ENCODE assay signal across 18 mouse cellular contexts in the genomic region with DNA sequence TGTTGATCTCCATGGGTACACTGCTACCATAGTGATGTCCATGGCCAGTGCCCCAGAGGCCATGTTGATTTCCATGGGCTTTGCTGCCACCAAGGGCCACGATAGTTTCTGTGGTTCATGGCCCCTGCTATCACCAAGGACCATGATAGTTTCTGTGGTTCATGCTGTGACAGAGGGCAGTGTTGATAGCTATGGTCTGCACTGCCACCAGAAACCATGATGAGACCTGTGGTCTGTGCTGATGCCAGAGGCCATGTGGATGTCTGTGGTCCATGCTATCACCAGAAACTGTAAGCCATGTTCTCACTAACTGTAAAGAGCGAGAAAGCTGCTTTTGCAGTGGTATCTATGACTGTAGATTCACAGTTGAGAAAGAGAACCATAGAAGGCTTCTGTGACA. TPM values are rescaled to one million over a fixed set of nuclear protein-coding genes. Genes with fewer than 3 reads are reported as not detected.
DNase-seq lines count a peak whose midpoint lies in the region; ATAC-seq and TF ChIP-seq lines count a peak whose summit lies in the region.
"Had no signal": no experiment of that assay in that cellular context is flagged by ENCODE, and none has a peak within 500 bp of the region (broad histone marks: within the 10 kb centered on the region; RNA-seq: fewer than 3 reads in every experiment).

No protein-coding gene starts in this region.

- intact Hi-C loops in heart, postnatal 10 days (cut with DNase I) = no loop called here

- no peaks in the 10 kb centered on the region for H3K27me3 ChIP-seq in heart, embryonic 10.5 days (ENCODE audit: insufficient read depth, poor library complexity, severe bottlenecking)
- no peaks in the 10 kb centered on the region for H3K27me3 ChIP-seq in MEL (ENCODE audit: control insufficient read depth in 1 of 2, insufficient read depth in 2 of 2, low read length in 2 of 2)
- no peaks in the 10 kb centered on the region for H3K27me3 ChIP-seq in liver, embryonic 14.5 days (ENCODE audit: control insufficient read depth, insufficient read depth, low read length)
- H3K27me3 ChIP-seq: embryonic facial prominence, embryonic 12.5 days; forebrain, embryonic 15.5 days; heart, embryonic 13.5 days; hindbrain, embryonic 13.5 days; intestine, embryonic 15.5 days had no signal

- TF ChIP-seq RAD21 in MEL (IDR thresholded peaks at IDR 0.05; ENCODE audit: low read depth, low read length) = no peak

- peak; percentile 28 to 82; a peak in 3 of 4 replicates for TF ChIP-seq EP300 in MEL (IDR thresholded peaks at IDR 0.05; ENCODE audit: low read depth in 1 of 2, low read length in 2 of 2)
- no peak for TF ChIP-seq EP300 in liver, embryonic 14.5 days (IDR thresholded peaks at IDR 0.05; ENCODE audit: low read depth)

- H3K9ac ChIP-seq in MEL (ENCODE audit: control insufficient read depth, low read depth, low read length, poor library complexity, severe bottlenecking) = peak overlapping the region; percentile 26
- H3K9ac ChIP-seq in liver, embryonic 14.5 days (replicated peaks) = no peak overlapping the region
- H3K9ac ChIP-seq: embryonic facial prominence, embryonic 12.5 days; forebrain, embryonic 15.5 days; heart, embryonic 13.5 days; hindbrain, embryonic 13.5 days; intestine, embryonic 15.5 days had no signal

- H3K4me3 ChIP-seq in heart, embryonic 10.5 days = no peak overlapping the region
- no peak overlapping the region for H3K4me3 ChIP-seq in MEL (ENCODE audit: control insufficient read depth in 1 of 2, insufficient read depth in 1 of 2, low read depth in 2 of 2, low read length in 2 of 2)
- H3K4me3 ChIP-seq in liver, embryonic 14.5 days (ENCODE audit: insufficient read depth in 1 of 2, low read depth in 2 of 2, low read length in 2 of 2) = no peak overlapping the region
- H3K4me3 ChIP-seq: embryonic facial prominence, embryonic 12.5 days; forebrain, embryonic 15.5 days; heart, embryonic 13.5 days; hindbrain, embryonic 13.5 days; intestine, embryonic 15.5 days had no signal

- H3K4me2 ChIP-seq in liver, embryonic 14.5 days (ENCODE audit: low read depth) = no peak overlapping the region
- H3K4me2 ChIP-seq: embryonic facial prominence, embryonic 12.5 days; forebrain, embryonic 15.5 days; heart, embryonic 13.5 days; hindbrain, embryonic 13.5 days; intestine, embryonic 15.5 days had no signal

- H3K36me3 ChIP-seq in heart, embryonic 10.5 days = peaks cover 5% of the 10 kb centered on the region
- H3K36me3 ChIP-seq in MEL (ENCODE audit: control insufficient read depth in 1 of 2, insufficient read depth in 2 of 2, low read length in 2 of 2) = peaks cover 0 to 27% of the 10 kb centered on the region in 2 experiments; a peak in 2 of 4 replicates
- H3K36me3 ChIP-seq in liver, embryonic 14.5 days (replicated peaks; ENCODE audit: control insufficient read depth, insufficient read depth, low read depth) = no peaks in the 10 kb centered on the region
- H3K36me3 ChIP-seq: embryonic facial prominence, embryonic 12.5 days; forebrain, embryonic 15.5 days; intestine, embryonic 15.5 days had no signal

- peak; percentile 57; the same call in 1 of the 2 replicates for ATAC-seq in liver, embryonic 14.5 days (ENCODE audit: insufficient read depth)
- ATAC-seq: forebrain, embryonic 15.5 days; intestine, embryonic 15.5 days had no signal

- DNase-seq in heart, embryonic 10.5 days (ENCODE audit: low spot score) = no peak
- DNase-seq in heart, postnatal 10 days = no peak
- peak; percentile 57 for DNase-seq in MEL (ENCODE audit: low read depth, low spot score)
- peak in 1 of 3 experiments; percentile 3 for DNase-seq in liver, embryonic 14.5 days (ENCODE audit: low read depth in 3 of 3, low spot score in 3 of 3)
- DNase-seq in thymus, postnatal 25 days = no peak
- DNase-seq in cerebellum, adult 9-11 months = no peak
- no peak for DNase-seq in gastrocnemius, adult 8-10 months (ENCODE audit: low spot score in 2 of 2)
- DNase-seq: adrenal gland, adult 2 months; adrenal gland, postnatal 25 days; cerebellum, adult 2 months; cerebellum, postnatal 14 days; gastrocnemius, postnatal 10 days; heart, postnatal 4 days had no signal

- peaks cover 65% of the 10 kb centered on the region for H3K4me1 ChIP-seq in heart, embryonic 10.5 days
- peaks cover 17 to 31% of the 10 kb centered on the region in 2 experiments for H3K4me1 ChIP-seq in MEL (ENCODE audit: control insufficient read depth in 1 of 2, insufficient read depth in 2 of 2, low read length in 2 of 2)
- peaks cover 2 to 4% of the 10 kb centered on the region in 2 experiments; a peak in 3 of 4 replicates for H3K4me1 ChIP-seq in liver, embryonic 14.5 days (replicated peaks; ENCODE audit: control insufficient read depth in 2 of 2, insufficient read depth in 2 of 2, low read length in 1 of 2)
- H3K4me1 ChIP-seq: forebrain, embryonic 15.5 days had no signal

- TF ChIP-seq CTCF in MEL (IDR thresholded peaks at IDR 0.05 in 2 of 3, conservative IDR thresholded peaks at IDR 0.05 in 1 of 3; ENCODE audit: control insufficient read depth in 1 of 3, insufficient read depth in 1 of 3, low read depth in 2 of 3, low read length in 3 of 3, poor library complexity in 1 of 3, severe bottlenecking in 1 of 3) = no peak
- no peak for TF ChIP-seq CTCF in liver, embryonic 14.5 days (IDR thresholded peaks at IDR 0.05; ENCODE audit: low read depth)

- WGBS in heart, embryonic 10.5 days = 80% methylated on average over 2 of the region's 2 CpGs
- WGBS in liver, embryonic 14.5 days (ENCODE audit: insufficient replicate concordance) = 23% methylated on average over 2 of the region's 2 CpGs

- H3K27ac ChIP-seq in heart, embryonic 10.5 days = peak overlapping the region; percentile 29; the same call in 1 of the 2 replicates
- peak overlapping the region; percentile 74 for H3K27ac ChIP-seq in MEL (ENCODE audit: control insufficient read depth, low read depth, low read length)
- H3K27ac ChIP-seq in liver, embryonic 14.5 days = no peak overlapping the region
- H3K27ac ChIP-seq: embryonic facial prominence, embryonic 12.5 days; forebrain, embryonic 15.5 days; hindbrain, embryonic 13.5 days; intestine, embryonic 15.5 days had no signal

- no peak for TF ChIP-seq POLR2A in MEL (IDR thresholded peaks at IDR 0.05; ENCODE audit: control insufficient read depth in 1 of 2, insufficient read depth in 1 of 2, low read depth in 1 of 2, low read length in 2 of 2, poor library complexity in 1 of 2)

- 0 out of 2 replicates have a peak, but pooled peaks cover 2% of the 10 kb centered on the region for H3K79me2 ChIP-seq in MEL (ENCODE audit: control insufficient read depth, insufficient read depth, low read length, poor library complexity)

- no peaks in the 10 kb centered on the region for H3K9me3 ChIP-seq in heart, embryonic 10.5 days
- H3K9me3 ChIP-seq in MEL (replicated peaks; ENCODE audit: insufficient read depth, low read length) = no peaks in the 10 kb centered on the region
- H3K9me3 ChIP-seq in liver, embryonic 14.5 days (ENCODE audit: control insufficient read depth, low read length) = no peaks in the 10 kb centered on the region
- H3K9me3 ChIP-seq: embryonic facial prominence, embryonic 12.5 days; forebrain, embryonic 15.5 days; heart, embryonic 13.5 days; hindbrain, embryonic 13.5 days; intestine, embryonic 15.5 days had no signal

TF ChIP-seq in MEL, 35 proteins besides CTCF, POLR2A, EP300 and RAD21 (continues in another document):
- TF ChIP-seq TCF12 (IDR thresholded peaks at IDR 0.05; ENCODE audit: low read depth, low read length) = peak; percentile 85
- TF ChIP-seq RCOR1 (IDR thresholded peaks at IDR 0.05; ENCODE audit: low read depth, low read length) = 0 out of 2 replicates have a peak, but pooled peaks have one; percentile 11
- TF ChIP-seq GATA1 (IDR thresholded peaks at IDR 0.05; ENCODE audit: low read depth, low read length) = peak; percentile 5; the same call in 1 of the 2 replicates
- TF ChIP-seq MAFK (IDR thresholded peaks at IDR 0.05; ENCODE audit: borderline replicate concordance, low read depth, low read length) = no peak
- TF ChIP-seq BHLHE40 (IDR thresholded peaks at IDR 0.05; ENCODE audit: borderline replicate concordance, low read depth, low read length) = no peak
- peak; percentile 21; the same call in 1 of the 2 replicates for TF ChIP-seq MXI1 (IDR thresholded peaks at IDR 0.05; ENCODE audit: low read depth, low read length)
- TF ChIP-seq ELF1 (IDR thresholded peaks at IDR 0.05; ENCODE audit: low read depth, low read length) = no peak
- TF ChIP-seq ETS1 (IDR thresholded peaks at IDR 0.05; ENCODE audit: low read depth, low read length) = peak; percentile 55; the same call in 1 of the 2 replicates
- TF ChIP-seq CHD2 (IDR thresholded peaks at IDR 0.05; ENCODE audit: low read length) = no peak
- no peak for TF ChIP-seq MAZ (IDR thresholded peaks at IDR 0.05; ENCODE audit: low read depth, low read length)
- no peak for TF ChIP-seq MYC (IDR thresholded peaks at IDR 0.05; ENCODE audit: low read depth, low read length)
- no peak for TF ChIP-seq KAT2A (conservative IDR thresholded peaks at IDR 0.05; ENCODE audit: low read depth, low read length)
- peak; percentile 82 for TF ChIP-seq TAL1 (IDR thresholded peaks at IDR 0.05; ENCODE audit: low read length)
- TF ChIP-seq POLR2AphosphoS5 (IDR thresholded peaks at IDR 0.05; ENCODE audit: borderline replicate concordance, low read depth, low read length) = no peak
- no peak for TF ChIP-seq HCFC1 (IDR thresholded peaks at IDR 0.05; ENCODE audit: low read depth, low read length)
- no peak for TF ChIP-seq ZMIZ1 (IDR thresholded peaks at IDR 0.05; ENCODE audit: low read depth, low read length)

RNA-seq across cellular contexts. Expression of gene Stk38l, which starts 30.3 kb away (rescaled TPM):
- 31.7 and 40.6 TPM in 2 replicates for polyA plus RNA-seq in heart, embryonic 10.5 days (2016; fragmentation: Nextera tagmentation; extraction: Ambion mirVana)
- 10 to 100 TPM; 18.7 to 19.1 TPM for total RNA-seq in heart, postnatal 10 days (2021)
- total RNA-seq in MEL (2012; rRNA removed) = 5.1 and 6.2 TPM in 2 replicates
- polyA plus RNA-seq in MEL (2012; ENCODE audit: insufficient read depth in 1 of 2, insufficient read length in 2 of 2, low read depth in 1 of 2, low replicate concordance in 2 of 2, missing spikeins in 1 of 2) = 1 to 10 TPM in 1 of 2 experiments, not detected in 1; 9.2 TPM
- polyA plus RNA-seq in liver, embryonic 14.5 days (2012; rRNA removed) = 1.3 and 1.7 TPM in 2 replicates
- 3.8 and 4.4 TPM in 2 replicates for polyA plus RNA-seq in liver, embryonic 14.5 days (2014; fragmentation: Nextera tagmentation; extraction: Ambion mirVana)
- 10 to 100 TPM in 2 of 4 experiments, 1 to 10 TPM in 2; 8.0 to 11.2 (median 10.3) TPM for total RNA-seq in gastrocnemius, adult 8-10 months (2022)

RNA-seq across cellular contexts. Expression of gene Arntl2, which starts 40.7 kb away (rescaled TPM):
- polyA plus RNA-seq in heart, embryonic 10.5 days (2016; fragmentation: Nextera tagmentation; extraction: Ambion mirVana) = 2.7 and 3.6 TPM in 2 replicates
- total RNA-seq in heart, postnatal 10 days (2021) = 1 to 10 TPM; 1.4 to 1.5 TPM
- 16.8 and 20.2 TPM in 2 replicates for total RNA-seq in MEL (2012; rRNA removed)
- 10 to 100 TPM in 1 of 2 experiments, not detected in 1; 20.6 TPM for polyA plus RNA-seq in MEL (2012; ENCODE audit: insufficient read depth in 1 of 2, insufficient read length in 2 of 2, low read depth in 1 of 2, low replicate concordance in 2 of 2, missing spikeins in 1 of 2)
- polyA plus RNA-seq in liver, embryonic 14.5 days (2012; rRNA removed) = 0.47 and 0.49 TPM in 2 replicates
- polyA plus RNA-seq in liver, embryonic 14.5 days (2014; fragmentation: Nextera tagmentation; extraction: Ambion mirVana) = 0.08 and 0.10 TPM in 2 replicates
- under 1 TPM; 0.48 to 0.72 (median 0.58) TPM for total RNA-seq in gastrocnemius, adult 8-10 months (2022)
